Mouse (Mus musculus) bone marrow, adult 2 months (tissue): Measurements from ENCODE around the gene Oosp2.

Source experiments
- CTCF ChIP-seq: fragments of 200-500 bp; IDR thresholded peaks from 2 replicates; pipeline ENCODE4 v1.5.1; 2011; ENCODE audit warnings: low read length, control low read depth; ENCODE audit not compliant: control insufficient read depth, insufficient read depth
- POLR2A ChIP-seq: fragments of 200-500 bp; IDR thresholded peaks from 2 replicates; pipeline ENCODE4 v1.6.1; 2011; ENCODE audit warnings: low read depth, mild to moderate bottlenecking, control low read depth, low read length, borderline replicate concordance; ENCODE audit not compliant: control insufficient read depth

DNA sequence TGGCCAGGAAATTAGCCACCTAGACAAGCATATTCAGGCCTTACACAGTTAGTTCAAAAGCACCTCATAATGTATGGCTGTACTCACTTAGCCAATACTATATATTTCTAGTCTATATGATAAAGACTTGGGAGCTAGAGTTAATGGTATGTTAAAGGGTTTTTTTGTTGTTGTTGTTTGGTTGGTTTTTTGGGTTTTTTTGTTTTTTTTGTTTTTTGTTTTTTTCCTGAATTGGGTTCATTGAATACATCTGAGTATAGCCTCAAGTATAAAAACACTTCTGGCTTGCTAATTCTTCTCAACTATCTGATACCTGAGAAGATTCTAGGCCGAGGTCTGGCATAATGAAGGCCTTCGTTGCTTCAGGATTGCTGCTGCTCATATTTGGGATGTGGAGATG is 36.4 kb upstream of the Oosp2 start, which contains the start of gene Oosp3:
- no peak for TF ChIP-seq POLR2A
- no peak for TF ChIP-seq CTCF
